In genomic region chr5:147459821-147460567, GRCm38 (mm10) we compare ENCODE assay signal across 11 mouse cellular contexts. TPM values are rescaled to one million over a fixed set of nuclear protein-coding genes. Genes with fewer than 3 reads are reported as not detected.
A peak's percentile ranks its signal among the peaks of the same experiment; 100 is the strongest.
DNase-seq lines count a peak whose midpoint lies in the region; ATAC-seq and TF ChIP-seq lines count a peak whose summit lies in the region.
"Had no signal": no experiment of that assay in that cellular context is flagged by ENCODE, and none has a peak within 500 bp of the region (broad histone marks: within the 10 kb centered on the region; RNA-seq: fewer than 3 reads in every experiment).

No protein-coding gene starts in this region.

- no peak for TF ChIP-seq CTCF in heart, postnatal 0 days (IDR thresholded peaks at IDR 0.05; ENCODE audit: low read depth)
- TF ChIP-seq CTCF in midbrain, postnatal 0 days (IDR thresholded peaks at IDR 0.05), result no peak

- H3K4me1 ChIP-seq in heart, postnatal 0 days (ENCODE audit: control insufficient read depth, insufficient read depth), result peaks cover 4% of the 10 kb centered on the region; the same call in 1 of the 2 replicates
- H3K4me1 ChIP-seq in midbrain, postnatal 0 days (ENCODE audit: insufficient read depth, low read length), result no peaks in the 10 kb centered on the region
- no peaks in the 10 kb centered on the region for H3K4me1 ChIP-seq in midbrain, embryonic 15.5 days
- H3K4me1 ChIP-seq: liver, embryonic 15.5 days had no signal

- no peak overlapping the region for H3K27ac ChIP-seq in heart, postnatal 0 days (ENCODE audit: low read depth)
- H3K27ac ChIP-seq in midbrain, postnatal 0 days (ENCODE audit: low read depth, low read length), result no peak overlapping the region
- no peak overlapping the region for H3K27ac ChIP-seq in midbrain, embryonic 15.5 days
- H3K27ac ChIP-seq: liver, embryonic 15.5 days had no signal

- no peaks in the 10 kb centered on the region for H3K27me3 ChIP-seq in heart, postnatal 0 days (ENCODE audit: control insufficient read depth, insufficient read depth, low read length)
- H3K27me3 ChIP-seq in midbrain, postnatal 0 days (ENCODE audit: insufficient read depth, low read length), result no peaks in the 10 kb centered on the region
- no peaks in the 10 kb centered on the region for H3K27me3 ChIP-seq in midbrain, embryonic 15.5 days (replicated peaks)
- H3K27me3 ChIP-seq: liver, embryonic 15.5 days had no signal

- no peak for TF ChIP-seq EP300 in heart, postnatal 0 days (IDR thresholded peaks at IDR 0.05; ENCODE audit: low read depth)

- ATAC-seq in heart, postnatal 0 days (ENCODE audit: insufficient read depth, low read depth), result peak; percentile 82
- no peak for ATAC-seq in midbrain, postnatal 0 days (ENCODE audit: low FRiP score)
- ATAC-seq in midbrain, embryonic 15.5 days (replicated peaks), result no peak
- ATAC-seq: CD4-positive, CD25-positive, alpha-beta regulatory T cell, adult 4 months had no signal

- 26% methylated on average over 4 of the region's 4 CpGs for WGBS in heart, postnatal 0 days
- 63% methylated on average over 4 of the region's 4 CpGs for WGBS in midbrain, postnatal 0 days
- 68% methylated on average over 4 of the region's 4 CpGs for WGBS in midbrain, embryonic 15.5 days

- no peak overlapping the region for H3K4me3 ChIP-seq in heart, postnatal 0 days (ENCODE audit: low read depth, low read length)
- H3K4me3 ChIP-seq in midbrain, postnatal 0 days (ENCODE audit: low read depth, low read length), result no peak overlapping the region
- no peak overlapping the region for H3K4me3 ChIP-seq in midbrain, embryonic 15.5 days
- H3K4me3 ChIP-seq: liver, embryonic 15.5 days; myocyte had no signal

- peak; percentile 42 to 44 for DNase-seq in heart, adult 18-20 months
- no peak for DNase-seq in heart, adult 8-10 months (ENCODE audit: low spot score)
- peak; percentile 21 for DNase-seq in R1 (ENCODE audit: low read depth, low spot score)
- peak; percentile 66 for DNase-seq in heart, postnatal 0 days (ENCODE audit: low spot score)
- DNase-seq in lung, postnatal 25 days (ENCODE audit: low spot score), result peak; percentile 74
- no peak for DNase-seq in midbrain, postnatal 0 days (ENCODE audit: low spot score)
- DNase-seq: gastrocnemius, postnatal 36 days had no signal

- no peak overlapping the region for H3K9ac ChIP-seq in heart, postnatal 0 days (replicated peaks; ENCODE audit: low read depth, low read length)
- H3K9ac ChIP-seq in midbrain, postnatal 0 days (replicated peaks; ENCODE audit: low read length, poor library complexity, severe bottlenecking), result no peak overlapping the region
- H3K9ac ChIP-seq in midbrain, embryonic 15.5 days, result no peak overlapping the region
- H3K9ac ChIP-seq: liver, embryonic 15.5 days had no signal

- peaks cover 13% of the 10 kb centered on the region for H3K36me3 ChIP-seq in heart, postnatal 0 days (replicated peaks; ENCODE audit: control insufficient read depth, insufficient read depth, low read length)
- H3K36me3 ChIP-seq in midbrain, postnatal 0 days (ENCODE audit: insufficient read depth, low read length), result peaks cover 3% of the 10 kb centered on the region; the same call in 1 of the 2 replicates
- no peaks in the 10 kb centered on the region; the same call in 1 of the 2 replicates for H3K36me3 ChIP-seq in midbrain, embryonic 15.5 days (replicated peaks)

- H3K9me3 ChIP-seq in heart, postnatal 0 days (replicated peaks; ENCODE audit: control insufficient read depth, low read length), result no peaks in the 10 kb centered on the region
- no peaks in the 10 kb centered on the region for H3K9me3 ChIP-seq in midbrain, postnatal 0 days (ENCODE audit: low read length)
- no peaks in the 10 kb centered on the region for H3K9me3 ChIP-seq in midbrain, embryonic 15.5 days
- H3K9me3 ChIP-seq: liver, embryonic 15.5 days had no signal

- no peak overlapping the region for H3K4me2 ChIP-seq in heart, postnatal 0 days (ENCODE audit: low read depth, low read length)
- H3K4me2 ChIP-seq in midbrain, postnatal 0 days (ENCODE audit: low read depth, low read length, poor library complexity, severe bottlenecking), result no peak overlapping the region
- no peak overlapping the region for H3K4me2 ChIP-seq in midbrain, embryonic 15.5 days
- H3K4me2 ChIP-seq: liver, embryonic 15.5 days had no signal

RNA-seq across cellular contexts. Expression of gene Pan3, which starts 30.0 kb away (rescaled TPM):
- 10 to 100 TPM; 21.1 to 34.4 TPM for total RNA-seq in heart, adult 18-20 months (2021)
- 10 to 100 TPM; 27.8 to 37.4 (median 29.4) TPM for total RNA-seq in heart, adult 8-10 months (2022)
- 63.9 and 66.0 TPM in 2 replicates for total RNA-seq in heart, postnatal 0 days (2014; rRNA removed; ENCODE audit: low replicate concordance)
- polyA plus RNA-seq in heart, postnatal 0 days (2015; fragmentation: Nextera tagmentation; extraction: Ambion mirVana), result 28.0 and 28.4 TPM in 2 replicates
- 38.9 and 66.7 TPM in 2 replicates for total RNA-seq in midbrain, postnatal 0 days (2014; rRNA removed)
- 51.3 and 61.4 TPM in 2 replicates for polyA plus RNA-seq in midbrain, postnatal 0 days (2015; fragmentation: Nextera tagmentation; extraction: Ambion mirVana)
- 59.6 and 66.0 TPM in 2 replicates for polyA plus RNA-seq in midbrain, embryonic 15.5 days (2015; fragmentation: Nextera tagmentation; extraction: Ambion mirVana)

RNA-seq across cellular contexts. Expression of gene Flt3, which starts 59.7 kb away (rescaled TPM):
- under 1 TPM; 0.10 to 0.62 TPM for total RNA-seq in heart, adult 18-20 months (2021)
- under 1 TPM in 1 of 4 experiments, not detected in 3; 0.17 TPM for total RNA-seq in heart, adult 8-10 months (2022)
- not detected in 2 replicates for total RNA-seq in heart, postnatal 0 days (2014; rRNA removed; ENCODE audit: low replicate concordance)
- polyA plus RNA-seq in heart, postnatal 0 days (2015; fragmentation: Nextera tagmentation; extraction: Ambion mirVana), result 0.05 TPM in 1 of 2 replicates, not detected in the other
- 2.5 and 2.6 TPM in 2 replicates for total RNA-seq in midbrain, postnatal 0 days (2014; rRNA removed)
- 2.0 TPM in 2 replicates for polyA plus RNA-seq in midbrain, postnatal 0 days (2015; fragmentation: Nextera tagmentation; extraction: Ambion mirVana)
- 0.54 and 0.77 TPM in 2 replicates for polyA plus RNA-seq in midbrain, embryonic 15.5 days (2015; fragmentation: Nextera tagmentation; extraction: Ambion mirVana)

Comparison
In these comparisons a context has a peak if more than half of its experiments do, and no peak if none do; other contexts are left out.
1. DNase-seq: peak in heart, adult 18-20 months (2 of 2), R1 (single experiment), heart, postnatal 0 days (single experiment) and lung, postnatal 25 days (single experiment); none in heart, adult 8-10 months (single experiment) and midbrain, postnatal 0 days (single experiment).